Mouse (Mus musculus) lung, embryonic 14.5 days (tissue): ENCODE results near the gene Gm6657. TPM values are rescaled to one million over a fixed set of nuclear protein-coding genes. Genes with fewer than 3 reads are reported as not detected.

ENCODE experiments used
- ATAC-seq: fragments of 200-750 bp; cut with Nextera tagmentation; 2 replicates; pipeline ENCODE4 v1.8.0; 2017; ENCODE audit warnings: mild to moderate bottlenecking, moderate TSS enrichment, moderate library complexity; ENCODE audit not compliant: insufficient read depth
- DNase-seq: peaks from one replicate; pipeline ENCODE4 v3.0.0-alpha.2; 2015
- H3K27ac ChIP-seq: fragments of 300-500 bp; sonication (generic); 2 replicates; pipeline ENCODE4 v1.5.1; 2014; ENCODE audit warnings: low read depth, mild to moderate bottlenecking, moderate library complexity
- H3K27me3 ChIP-seq: fragments of 300-500 bp; sonication (generic); 2 replicates; pipeline ENCODE4 v1.6.1; 2014; ENCODE audit warnings: low read length, control low read depth; ENCODE audit not compliant: insufficient read depth
- H3K36me3 ChIP-seq: fragments of 300-500 bp; sonication (generic); 2 replicates; pipeline ENCODE4 v1.6.1; 2014; ENCODE audit warnings: control low read depth; ENCODE audit not compliant: insufficient read depth
- H3K4me1 ChIP-seq: fragments of 300-500 bp; sonication (generic); 2 replicates; pipeline ENCODE4 v1.6.1; 2014; ENCODE audit warnings: antibody characterized with exemption, control low read depth; ENCODE audit not compliant: insufficient read depth
- H3K4me2 ChIP-seq: fragments of 300-500 bp; sonication (generic); 2 replicates; pipeline ENCODE4 v1.6.1; 2014; ENCODE audit warnings: mild to moderate bottlenecking
- H3K4me3 ChIP-seq: fragments of 300-500 bp; sonication (generic); 2 replicates; pipeline ENCODE4 v1.5.1; 2014; ENCODE audit warnings: low read depth, low read length
- H3K9ac ChIP-seq: fragments of 300-500 bp; sonication (generic); 2 replicates; pipeline ENCODE4 v1.6.1; 2014
- H3K9me3 ChIP-seq: fragments of 300-500 bp; sonication (generic); 2 replicates; pipeline ENCODE4 v1.6.1; 2016; ENCODE audit warnings: low read depth, low read length, control low read depth
- CTCF ChIP-seq: IDR thresholded peaks from 2 replicates; pipeline ENCODE4 v1.5.1; 2016; ENCODE audit warnings: antibody characterized with exemption, low read depth
- WGBS: fragments of 180-500 bp; shearing (Covaris S2); extraction: QIAGEN DNeasy Blood & Tissue Kit; methylation state at CpG from one replicate; pipeline ENCODE4 v1.1.7; 2014; 5-methylcytosine and 5-hydroxymethylcytosine counted together
- polyA plus RNA-seq: library from polyadenylated mRNA; unstranded; fragments of >200 nt; fragmentation: Nextera tagmentation; extraction: Ambion mirVana; gene quantifications from 2 replicates; pipeline ENCODE4 v1.2.1, GENCODE M21; 2014

Gene Gm6657
- not detected in 2 replicates for polyA plus RNA-seq

DNA sequence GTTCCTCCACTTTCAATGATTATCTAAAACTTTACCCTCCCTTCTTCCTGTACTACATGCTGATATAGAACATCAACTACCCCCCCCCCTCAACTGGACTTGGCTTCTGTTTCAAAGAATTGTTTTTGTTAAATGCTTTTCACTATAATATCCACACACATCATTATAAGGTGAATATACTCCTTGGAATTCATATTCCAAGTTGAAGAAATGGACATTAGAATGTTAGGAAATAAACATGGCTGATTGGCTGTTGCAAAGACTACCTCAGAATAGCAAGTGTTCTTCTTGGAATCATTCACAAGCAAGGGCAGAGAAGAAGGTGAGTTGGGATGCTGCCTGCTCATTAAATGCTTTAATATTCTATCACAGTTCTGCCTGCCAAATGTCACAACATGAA is at the start of gene Gm6657:
Gene Gm6657, plus strand, starts transcription at position 301 of the 400 bp plus-strand sequence.
- ATAC-seq, result no peak
- no peak within 1 kb of the TSS for H3K4me2 ChIP-seq
- no peak for DNase-seq
- no peaks in the 10 kb centered on the region for H3K9me3 ChIP-seq
- no peaks in the 10 kb centered on the region for H3K36me3 ChIP-seq
- no peaks in the 10 kb centered on the region for H3K27me3 ChIP-seq
- H3K27ac ChIP-seq, result no peak within 1 kb of the TSS
- H3K4me1 ChIP-seq, result no peaks in the 10 kb centered on the region
- no peak within 1 kb of the TSS for H3K4me3 ChIP-seq
- TF ChIP-seq CTCF, result no peak
- H3K9ac ChIP-seq, result no peak within 1 kb of the TSS

DNA sequence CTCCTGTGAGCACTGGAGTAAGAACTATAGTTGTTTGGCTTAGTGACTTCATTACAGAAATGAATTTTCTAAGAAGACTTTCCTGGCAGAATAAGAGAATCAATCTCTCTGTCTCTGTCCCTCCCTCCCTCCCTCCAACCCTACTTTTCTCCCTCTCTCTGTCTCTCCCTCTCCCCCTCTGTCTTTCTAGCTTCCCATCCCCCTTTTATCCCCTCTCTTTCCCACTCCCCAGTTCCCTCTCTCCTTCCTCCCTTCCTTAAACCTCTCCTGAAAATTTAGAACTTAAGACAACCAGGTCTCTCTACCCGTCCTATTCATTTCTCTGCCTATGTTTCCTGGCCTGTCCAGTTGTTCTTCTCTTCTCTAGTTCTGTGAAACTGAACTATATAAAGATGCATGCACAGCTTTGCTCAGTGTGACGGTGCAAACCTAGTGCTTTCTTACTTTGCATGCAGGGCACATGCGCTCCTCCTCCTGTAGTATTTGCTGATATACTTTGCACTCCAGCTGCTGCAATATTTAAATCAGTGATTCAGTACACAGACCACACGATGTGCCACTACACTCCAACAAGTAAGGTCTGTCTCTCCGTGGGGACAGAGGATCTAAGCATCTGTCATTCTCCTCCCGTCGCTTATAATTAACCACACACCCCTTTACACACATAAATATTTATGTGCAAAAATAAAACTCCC is 40.6 kb upstream of the Gm6657 start:
- Histone ChIP-seq H3K4me3 (no peak overlapping the region), H3K9ac (no peak overlapping the region), H3K4me2 (no peak overlapping the region), H3K36me3 (no peaks in the 10 kb centered on the region), H3K9me3 (no peaks in the 10 kb centered on the region), H3K27ac (no peak overlapping the region), H3K27me3 (no peaks in the 10 kb centered on the region), H3K4me1 (no peaks in the 10 kb centered on the region)
- no peak for TF ChIP-seq CTCF
- peak; percentile 12 for DNase-seq
- ATAC-seq, result no peak; the same call in 1 of the 2 replicates
- 31% methylated on average over 7 of the region's 7 CpGs for WGBS

DNA sequence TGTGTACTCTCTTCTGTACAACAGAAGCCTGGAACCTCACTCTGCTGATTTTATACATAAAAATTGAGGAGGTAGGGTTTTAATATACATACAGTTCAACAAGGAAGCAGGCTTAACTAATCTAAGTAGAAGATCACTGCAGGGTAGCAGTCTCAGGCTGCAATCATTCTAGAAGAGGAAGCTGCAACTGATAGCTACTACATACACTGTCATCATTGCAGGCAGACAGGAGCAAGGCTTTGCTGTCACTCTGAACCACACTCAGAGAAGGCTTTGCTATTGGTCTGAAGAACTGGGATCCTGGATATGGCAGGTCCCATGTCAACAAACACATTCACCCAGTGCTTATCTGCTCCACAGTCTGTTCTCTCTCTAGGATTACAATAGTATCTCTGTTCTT is 23.9 kb upstream of the Gm6657 start:
- DNase-seq (no peak), ATAC-seq (no peak)
- Histone ChIP-seq H3K36me3 (no peaks in the 10 kb centered on the region), H3K4me1 (no peaks in the 10 kb centered on the region), H3K27me3 (no peaks in the 10 kb centered on the region), H3K4me2 (no peak overlapping the region), H3K4me3 (no peak overlapping the region), H3K9me3 (no peaks in the 10 kb centered on the region), H3K27ac (no peak overlapping the region), H3K9ac (no peak overlapping the region)
- no peak for TF ChIP-seq CTCF

DNA sequence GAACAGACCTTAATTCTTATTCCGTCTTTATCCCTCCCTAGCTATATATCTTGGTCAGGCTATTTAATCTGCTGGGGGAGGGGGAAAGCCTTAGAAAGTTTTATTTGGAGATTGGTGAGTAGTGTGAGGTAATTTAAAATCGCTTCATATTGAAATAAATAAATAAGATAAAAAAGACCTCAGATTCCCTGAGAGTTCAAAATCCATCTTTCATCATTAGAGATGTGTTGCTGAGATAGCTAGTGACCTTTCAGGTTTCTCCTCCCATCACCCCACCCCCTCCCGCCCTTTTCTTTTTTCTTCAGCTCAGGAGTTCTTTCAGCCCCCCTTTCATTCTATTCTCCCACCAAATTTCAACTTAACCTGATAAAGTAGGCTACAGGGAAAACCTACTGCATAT is 20.1 kb upstream of the Gm6657 start:
- ATAC-seq (no peak), DNase-seq (no peak)
- Histone ChIP-seq H3K4me2 (no peak overlapping the region), H3K4me3 (no peak overlapping the region), H3K27ac (no peak overlapping the region), H3K9ac (no peak overlapping the region), H3K9me3 (no peaks in the 10 kb centered on the region), H3K4me1 (no peaks in the 10 kb centered on the region), H3K36me3 (no peaks in the 10 kb centered on the region), H3K27me3 (no peaks in the 10 kb centered on the region)
- no peak for TF ChIP-seq CTCF
- 62% methylated on average over 3 of the region's 3 CpGs for WGBS

DNA sequence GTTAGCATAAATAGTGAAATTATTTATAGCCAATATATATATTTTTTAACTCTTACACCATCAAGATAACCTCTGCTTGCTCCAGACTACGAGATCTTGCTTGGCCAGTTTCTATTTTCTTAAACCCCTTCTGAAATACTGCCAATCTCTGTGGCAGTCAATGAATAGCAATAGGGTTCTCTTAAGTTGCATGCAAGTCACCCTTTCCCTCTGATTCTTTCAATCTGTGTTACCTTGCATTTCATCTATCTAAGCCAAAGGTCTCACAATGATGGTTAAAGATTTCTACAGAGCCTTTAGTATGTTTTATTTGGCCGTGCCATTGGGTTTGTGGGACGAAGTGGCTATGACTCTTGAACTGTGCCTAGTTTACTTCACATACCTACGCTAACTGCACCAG is 19.4 kb upstream of the Gm6657 start:
- DNase-seq, result no peak
- WGBS, result 82% methylated on average over 4 of the region's 4 CpGs
- Histone ChIP-seq H3K9me3 (no peaks in the 10 kb centered on the region), H3K4me1 (no peaks in the 10 kb centered on the region), H3K27ac (no peak overlapping the region), H3K9ac (no peak overlapping the region), H3K27me3 (no peaks in the 10 kb centered on the region), H3K4me2 (no peak overlapping the region), H3K4me3 (no peak overlapping the region), H3K36me3 (no peaks in the 10 kb centered on the region)
- no peak for TF ChIP-seq CTCF
- no peak for ATAC-seq

DNA sequence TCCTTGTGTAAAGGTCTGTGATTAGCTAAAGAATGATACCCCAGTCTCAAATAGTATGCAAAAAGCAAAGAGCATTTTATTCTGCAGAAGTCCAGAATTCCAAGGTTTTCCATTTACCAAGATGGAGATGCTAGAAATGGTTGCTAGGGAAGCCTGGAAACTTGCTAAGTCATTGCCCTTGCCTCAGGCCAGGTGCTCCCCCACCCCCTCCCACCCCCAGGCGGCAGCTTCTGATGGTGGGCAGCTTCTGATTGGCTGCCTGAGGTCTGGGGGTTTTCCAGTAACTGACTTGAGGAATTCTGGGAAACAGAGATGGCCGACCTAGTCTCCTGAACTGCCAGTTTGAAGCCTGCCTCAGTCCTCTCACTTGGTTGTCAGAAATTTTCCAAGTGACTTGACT is 12.6 kb upstream of the Gm6657 start:
- Histone ChIP-seq H3K9me3 (no peaks in the 10 kb centered on the region), H3K4me3 (no peak overlapping the region), H3K36me3 (no peaks in the 10 kb centered on the region), H3K4me2 (no peak overlapping the region), H3K27me3 (no peaks in the 10 kb centered on the region), H3K27ac (no peak overlapping the region), H3K4me1 (no peaks in the 10 kb centered on the region), H3K9ac (no peak overlapping the region)
- WGBS, result 53% methylated on average over 2 of the region's 2 CpGs
- DNase-seq (no peak), ATAC-seq (no peak)
- TF ChIP-seq CTCF, result no peak

DNA sequence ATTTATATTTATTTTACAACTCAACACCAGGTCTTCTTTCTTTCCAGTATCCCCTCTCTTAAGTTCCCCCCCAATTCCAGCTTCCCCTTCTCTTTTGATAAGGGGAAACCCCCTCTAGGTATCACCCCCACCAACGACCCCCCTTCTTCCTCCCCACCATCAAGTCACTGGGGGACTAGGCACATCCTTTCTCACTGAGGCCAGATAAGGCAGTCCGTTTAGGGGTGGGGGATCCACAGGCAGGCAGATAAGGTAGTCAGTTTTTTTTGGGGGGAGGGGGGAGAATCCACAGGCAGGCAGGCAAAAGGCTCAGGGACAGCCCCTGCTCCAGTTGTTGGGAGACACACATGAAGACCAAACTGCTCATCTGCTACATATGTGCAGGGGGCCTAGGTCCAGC is 1.3 kb downstream of the Gm6657 start:
- Histone ChIP-seq H3K27me3 (no peaks in the 10 kb centered on the region), H3K9me3 (no peaks in the 10 kb centered on the region), H3K27ac (no peak overlapping the region), H3K4me2 (no peak overlapping the region), H3K9ac (no peak overlapping the region), H3K4me3 (no peak overlapping the region), H3K4me1 (no peaks in the 10 kb centered on the region), H3K36me3 (no peaks in the 10 kb centered on the region)
- 37% methylated on average over 2 of the region's 2 CpGs for WGBS
- no peak for TF ChIP-seq CTCF
- no peak for DNase-seq
- no peak for ATAC-seq
